Mouse (Mus musculus) intestine, embryonic 16.5 days (tissue): ENCODE measurements around the gene Stk11. TPM values are rescaled to one million over a fixed set of nuclear protein-coding genes. Genes with fewer than 3 reads are reported as not detected.
A peak's percentile ranks its signal among the peaks of the same experiment; 100 is the strongest.

ENCODE experiments used
- ATAC-seq: fragments of 200-750 bp; cut with Nextera tagmentation; 2 replicates; pipeline ENCODE4 v1.8.0; 2017; ENCODE audit warnings: moderate TSS enrichment, moderate library complexity
- H3K27ac ChIP-seq: fragments of 300-500 bp; sonication (generic); 2 replicates; pipeline ENCODE4 v1.5.1; 2014; ENCODE audit warnings: mild to moderate bottlenecking, low read length
- H3K27me3 ChIP-seq: fragments of 300-500 bp; sonication (generic); replicated peaks from 2 replicates; pipeline ENCODE4 v1.6.1; 2014; ENCODE audit warnings: low read length, control low read depth, mixed read lengths; ENCODE audit not compliant: control insufficient read depth, insufficient read depth
- H3K36me3 ChIP-seq: fragments of 300-500 bp; sonication (generic); 2 replicates; pipeline ENCODE4 v1.6.1; 2014; ENCODE audit warnings: low read length, control low read depth; ENCODE audit not compliant: control insufficient read depth, insufficient read depth
- H3K4me1 ChIP-seq: fragments of 300-500 bp; sonication (generic); 2 replicates; pipeline ENCODE4 v1.6.1; 2014; ENCODE audit warnings: low read length, control low read depth, mixed read lengths; ENCODE audit not compliant: control insufficient read depth, insufficient read depth
- H3K4me2 ChIP-seq: fragments of 300-500 bp; sonication (generic); 2 replicates; pipeline ENCODE4 v1.6.1; 2014; ENCODE audit warnings: low read depth, low read length, control low read depth
- H3K4me3 ChIP-seq: fragments of 300-500 bp; sonication (generic); 2 replicates; pipeline ENCODE4 v1.5.1; 2014; ENCODE audit warnings: mild to moderate bottlenecking, low read length
- H3K9ac ChIP-seq: fragments of 300-500 bp; sonication (generic); 2 replicates; pipeline ENCODE4 v1.6.1; 2014; ENCODE audit warnings: low read depth, low read length
- H3K9me3 ChIP-seq: fragments of 300-500 bp; sonication (generic); 2 replicates; pipeline ENCODE4 v1.6.1; 2016; ENCODE audit warnings: low read length, control low read depth; ENCODE audit not compliant: control insufficient read depth
- WGBS: fragments of 180-500 bp; shearing (Covaris S2); extraction: QIAGEN DNeasy Blood & Tissue Kit; methylation state at CpG from one replicate; pipeline ENCODE4 v1.1.7; 2014; 5-methylcytosine and 5-hydroxymethylcytosine counted together
- polyA plus RNA-seq: library from polyadenylated mRNA; unstranded; fragments of >200 nt; fragmentation: Nextera tagmentation; extraction: Ambion mirVana; gene quantifications from 2 replicates; pipeline ENCODE4 v1.2.1, GENCODE M21; 2015

Stk11 gene
- polyA plus RNA-seq, 1 experiment from 2014 or later, result 15.7 TPM

GRCm38 (mm10) chr10:80131952-80132350, 16.3 kb downstream of the Stk11 start:
- 61% methylated on average over 27 of the region's 27 CpGs for WGBS
- Histone ChIP-seq H3K36me3 (peaks cover 20% of the 10 kb centered on the region; the same call in 1 of the 2 replicates), H3K9ac (no peak overlapping the region; the same call in 1 of the 2 replicates), H3K27me3 (peaks cover 7% of the 10 kb centered on the region; the same call in 1 of the 2 replicates), H3K4me2 (0 out of 2 replicates have a peak overlapping the region, but pooled peaks have one; percentile 18), H3K9me3 (no peaks in the 10 kb centered on the region), H3K27ac (no peak overlapping the region), H3K4me3 (no peak overlapping the region), H3K4me1 (peaks cover 24% of the 10 kb centered on the region)
- ATAC-seq, result no peak

GRCm38 (mm10) chr10:80133226-80133849, 17.7 kb downstream of the Stk11 start:
- H3K4me3 ChIP-seq, result no peak overlapping the region
- peaks cover 15% of the 10 kb centered on the region; the same call in 1 of the 2 replicates for H3K36me3 ChIP-seq
- no peak for ATAC-seq
- peaks cover 38% of the 10 kb centered on the region for H3K4me1 ChIP-seq
- H3K9me3 ChIP-seq, result no peaks in the 10 kb centered on the region
- WGBS, result 68% methylated on average over 8 of the region's 8 CpGs
- H3K9ac ChIP-seq, result no peak overlapping the region
- H3K27me3 ChIP-seq, result peaks cover 13% of the 10 kb centered on the region; the same call in 1 of the 2 replicates
- H3K4me2 ChIP-seq, result no peak overlapping the region
- H3K27ac ChIP-seq, result no peak overlapping the region

GRCm38 (mm10) chr10:80134421-80134820, 18.8 kb downstream of the Stk11 start:
- no peak for ATAC-seq
- Histone ChIP-seq H3K4me2 (no peak overlapping the region), H3K27me3 (peaks cover 14% of the 10 kb centered on the region; the same call in 1 of the 2 replicates), H3K36me3 (peaks cover 5% of the 10 kb centered on the region; the same call in 1 of the 2 replicates), H3K27ac (no peak overlapping the region), H3K9me3 (no peaks in the 10 kb centered on the region), H3K9ac (no peak overlapping the region), H3K4me3 (no peak overlapping the region), H3K4me1 (peaks cover 43% of the 10 kb centered on the region)
- WGBS, result 85% methylated on average over 9 of the region's 9 CpGs

GRCm38 (mm10) chr10:80135161-80135560, 19.6 kb downstream of the Stk11 start:
- WGBS, result 84% methylated on average over 10 of the region's 10 CpGs
- Histone ChIP-seq H3K27ac (no peak overlapping the region), H3K9ac (no peak overlapping the region), H3K4me1 (peaks cover 45% of the 10 kb centered on the region), H3K9me3 (no peaks in the 10 kb centered on the region), H3K4me3 (no peak overlapping the region), H3K4me2 (no peak overlapping the region), H3K36me3 (0 out of 2 replicates have a peak, but pooled peaks cover 4% of the 10 kb centered on the region), H3K27me3 (peaks cover 14% of the 10 kb centered on the region; the same call in 1 of the 2 replicates)
- ATAC-seq, result no peak

- H3K27me3 ChIP-seq, result peaks cover 14% of the 10 kb centered on the region; the same call in 1 of the 2 replicates
- peaks cover 47% of the 10 kb centered on the region for H3K4me1 ChIP-seq
- no peak overlapping the region for H3K4me2 ChIP-seq
- H3K36me3 ChIP-seq, result 0 out of 2 replicates have a peak, but pooled peaks cover 4% of the 10 kb centered on the region
- 89% methylated on average over 1 of the region's 1 CpGs for WGBS
- H3K9ac ChIP-seq, result no peak overlapping the region
- no peak overlapping the region for H3K4me3 ChIP-seq
- H3K27ac ChIP-seq, result no peak overlapping the region
- ATAC-seq, result no peak
- no peaks in the 10 kb centered on the region for H3K9me3 ChIP-seq
Measured at GRCm38 (mm10) chr10:80135641-80136040, 20.0 kb downstream of the Stk11 start.

- WGBS, result 18% methylated on average over 41 of the region's 49 CpGs
- Histone ChIP-seq H3K4me1 (peaks cover 44% of the 10 kb centered on the region), H3K27ac (no peak overlapping the region), H3K27me3 (peaks cover 14% of the 10 kb centered on the region; the same call in 1 of the 2 replicates), H3K36me3 (0 out of 2 replicates have a peak, but pooled peaks cover 4% of the 10 kb centered on the region), H3K9me3 (no peaks in the 10 kb centered on the region), H3K4me2 (peak overlapping the region; percentile 98), H3K4me3 (peak overlapping the region; percentile 73), H3K9ac (peak overlapping the region; percentile 45)
- no peak for ATAC-seq
Measured at GRCm38 (mm10) chr10:80136179-80136951, 20.8 kb downstream of the Stk11 start.

- Histone ChIP-seq H3K4me1 (peaks cover 36% of the 10 kb centered on the region), H3K9me3 (no peaks in the 10 kb centered on the region), H3K27ac (no peak overlapping the region), H3K4me3 (peak overlapping the region; percentile 73), H3K9ac (peak overlapping the region; percentile 45), H3K36me3 (no peaks in the 10 kb centered on the region), H3K4me2 (peak overlapping the region; percentile 98), H3K27me3 (peaks cover 14% of the 10 kb centered on the region; the same call in 1 of the 2 replicates)
- ATAC-seq, result no peak
- 8% methylated on average over 27 of the region's 29 CpGs for WGBS
Measured at GRCm38 (mm10) chr10:80136952-80137625, 21.5 kb downstream of the Stk11 start.

GRCm38 (mm10) chr10:80137626-80138552, 22.3 kb downstream of the Stk11 start:
- Histone ChIP-seq H3K36me3 (no peaks in the 10 kb centered on the region), H3K27ac (no peak overlapping the region), H3K27me3 (peaks cover 14% of the 10 kb centered on the region; the same call in 1 of the 2 replicates), H3K4me3 (peak overlapping the region; percentile 73), H3K4me2 (peak overlapping the region; percentile 98), H3K4me1 (peaks cover 40% of the 10 kb centered on the region), H3K9me3 (no peaks in the 10 kb centered on the region), H3K9ac (peak overlapping the region; percentile 78)
- ATAC-seq, result no peak
- 6% methylated on average over 30 of the region's 33 CpGs for WGBS
